Mouse (Mus musculus): ENCODE results near the gene Zpbp2.

The Zpbp2 gene

DNA sequence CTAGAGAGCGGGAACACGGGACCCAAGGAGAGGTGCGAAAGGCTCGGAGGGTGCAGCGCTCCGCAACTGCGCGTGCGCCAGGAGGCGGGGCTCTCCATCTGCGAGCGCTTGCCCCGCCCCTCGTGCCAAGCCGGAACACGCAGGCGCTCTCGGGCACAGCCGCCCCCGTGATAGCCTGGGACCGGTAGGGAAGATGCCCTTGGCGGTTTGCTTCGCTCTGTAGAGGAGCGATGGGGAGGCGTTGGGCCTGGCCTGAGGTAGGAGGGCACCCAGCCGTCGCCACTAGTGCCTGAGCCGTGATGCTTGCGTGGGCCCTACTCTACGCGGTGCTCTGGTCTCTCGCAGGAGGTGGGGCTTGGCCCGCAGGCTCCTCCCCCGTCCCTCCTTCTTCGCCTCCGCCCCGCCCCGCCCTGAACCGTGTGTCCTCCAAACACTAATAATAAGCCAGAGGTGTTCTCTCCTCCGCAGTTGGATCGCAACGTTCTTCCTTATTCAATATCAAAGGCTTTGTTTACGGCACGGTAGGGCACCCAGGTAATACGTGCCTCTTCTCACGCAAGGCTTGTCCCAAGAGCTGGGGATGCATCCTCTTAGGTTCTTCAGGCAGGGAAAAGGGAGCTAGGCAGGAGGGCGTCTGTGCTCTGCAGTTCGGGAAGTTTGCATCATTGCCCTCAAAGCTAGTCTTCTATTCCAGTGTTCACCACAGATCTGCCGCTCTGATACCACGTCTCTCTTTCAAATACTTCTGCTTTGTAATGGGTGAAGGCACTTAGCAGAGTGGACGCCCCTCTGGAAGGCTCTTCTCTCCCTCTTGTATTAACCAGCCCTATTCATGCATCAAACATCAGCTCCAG lies at the start of gene Zpbp2:
Zpbp2 (plus strand) TSS at position 123 of the 854 bp plus-strand sequence.
- peak; percentile 78 for DNase-seq (ENCODE audit: low spot score)

DNA sequence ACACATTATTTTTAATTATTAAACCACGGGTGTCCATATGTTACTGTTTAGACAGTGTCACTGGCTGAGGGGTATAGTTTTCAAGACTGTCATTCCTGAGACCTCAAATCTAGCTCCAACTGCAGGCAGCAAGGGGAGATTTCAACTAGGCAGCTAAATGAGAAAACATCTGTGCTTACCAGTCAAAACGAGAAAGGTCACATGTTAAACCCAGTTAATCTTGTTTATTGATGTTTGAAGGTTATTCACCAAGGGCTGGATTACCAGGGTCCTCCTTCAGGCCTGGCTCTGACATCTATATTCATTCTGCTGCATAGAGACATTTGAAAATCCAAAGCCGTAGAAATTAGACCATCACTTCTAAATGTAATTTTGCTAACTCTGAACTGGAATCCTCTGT lies 46.0 kb upstream of the Zpbp2 start:
- DNase-seq (ENCODE audit: low spot score) = no peak

DNA sequence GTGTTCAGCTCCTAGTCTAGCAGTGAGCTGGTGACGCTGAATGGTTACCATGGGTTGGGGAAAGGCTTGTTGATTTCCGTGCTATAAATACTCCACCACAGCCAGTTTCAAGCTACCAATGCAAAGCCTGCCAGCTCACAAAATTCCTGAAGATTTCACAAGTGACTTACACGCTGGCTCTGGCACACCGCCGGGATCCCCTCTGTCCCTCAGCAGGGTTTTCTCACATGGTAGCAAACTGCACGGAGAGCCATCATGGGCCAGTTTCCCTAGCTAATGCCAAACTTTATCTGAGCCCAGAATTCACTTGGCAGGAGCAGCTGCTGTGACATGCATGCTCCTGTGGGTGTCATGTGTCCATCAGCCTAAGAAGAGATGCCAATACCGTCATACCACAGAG lies 41.5 kb upstream of the Zpbp2 start:
- no peak for DNase-seq (ENCODE audit: low spot score)

DNA sequence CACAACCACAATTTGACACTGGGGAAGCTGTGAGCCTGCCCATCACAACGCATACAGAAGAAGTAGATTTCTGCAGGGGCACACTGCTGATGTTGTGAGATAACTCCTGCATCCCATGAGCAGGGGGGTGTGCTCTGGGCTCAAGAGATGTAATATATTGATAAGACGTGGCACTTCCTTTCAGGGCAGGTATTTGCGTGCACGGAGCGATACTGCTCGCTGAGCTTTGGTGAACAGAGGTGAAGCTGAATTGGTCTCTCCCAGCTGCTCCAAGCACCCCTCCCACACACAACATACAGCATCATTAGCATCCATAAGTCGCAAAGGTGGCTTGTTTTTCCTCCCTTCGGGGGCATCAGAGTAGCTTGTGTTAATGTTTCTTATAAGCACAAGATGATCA lies 40.8 kb upstream of the Zpbp2 start:
- no peak for DNase-seq (ENCODE audit: low spot score)

DNA sequence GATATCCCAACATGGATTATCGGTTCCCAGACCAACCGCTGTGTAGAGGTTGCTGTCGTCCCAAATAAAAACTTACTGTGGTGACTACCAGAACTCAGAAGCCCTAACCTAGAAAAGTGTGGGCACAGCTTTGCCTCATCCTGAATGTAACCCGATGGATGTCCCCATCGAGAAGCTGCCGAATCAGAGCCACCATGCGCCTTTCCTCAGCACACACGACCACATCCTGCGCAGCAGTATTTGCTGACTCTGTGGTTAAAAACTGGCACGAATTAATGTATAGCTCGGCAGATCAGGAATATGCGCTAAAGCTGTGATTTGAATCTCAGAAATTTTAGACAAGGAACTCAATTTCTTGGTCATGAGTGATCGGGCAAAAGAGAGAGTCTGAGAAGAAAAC lies 38.0 kb upstream of the Zpbp2 start:
- DNase-seq (ENCODE audit: low spot score) = no peak

DNA sequence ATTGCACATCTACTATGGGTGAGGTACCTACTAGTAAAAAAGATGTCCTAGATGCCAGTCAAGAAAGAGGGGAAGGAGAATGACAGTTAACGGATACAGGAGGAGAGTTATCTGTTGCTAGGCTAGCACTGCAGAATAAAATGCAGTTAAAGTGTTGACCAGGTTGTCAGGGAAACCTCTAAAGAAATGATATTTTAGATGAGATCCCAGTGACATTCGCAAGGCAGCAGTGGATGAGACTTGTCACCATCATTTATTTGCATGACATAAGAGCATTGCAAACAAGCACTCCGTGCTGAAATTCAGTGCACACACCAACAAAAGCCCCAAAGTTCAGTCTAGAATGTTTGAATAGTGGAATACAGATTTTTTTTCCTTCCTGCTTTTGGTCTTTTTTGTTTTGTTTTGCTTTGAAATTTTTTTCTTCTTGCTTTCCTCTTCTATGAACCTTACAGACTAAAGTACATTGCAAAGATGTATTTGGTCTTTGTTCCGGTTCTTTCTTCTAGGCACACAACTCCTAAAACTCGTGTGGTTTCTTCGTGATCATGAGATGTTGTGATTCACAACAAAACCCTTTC lies 37.5 kb upstream of the Zpbp2 start:
- no peak for DNase-seq (ENCODE audit: low spot score)

DNA sequence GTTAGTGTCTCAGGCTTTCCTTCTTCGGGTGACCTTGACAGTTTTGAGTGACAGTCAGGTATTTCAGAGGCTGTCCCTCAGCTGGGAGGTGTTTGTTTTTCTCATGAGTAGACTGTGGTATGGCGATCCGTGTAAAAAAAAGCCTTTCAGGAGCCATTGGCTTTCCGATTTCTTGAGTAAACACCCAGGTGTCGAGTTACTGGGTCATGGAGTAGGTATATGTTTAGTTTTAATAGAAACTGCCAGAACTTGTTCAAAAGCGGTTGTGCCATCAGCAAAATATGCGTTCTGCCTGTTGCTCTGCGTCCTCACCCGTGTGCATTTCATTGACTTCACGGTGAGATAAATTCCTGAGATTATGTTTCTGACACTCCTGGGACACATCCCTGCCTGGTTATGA lies 30.4 kb upstream of the Zpbp2 start:
- DNase-seq (ENCODE audit: low spot score) = no peak

DNA sequence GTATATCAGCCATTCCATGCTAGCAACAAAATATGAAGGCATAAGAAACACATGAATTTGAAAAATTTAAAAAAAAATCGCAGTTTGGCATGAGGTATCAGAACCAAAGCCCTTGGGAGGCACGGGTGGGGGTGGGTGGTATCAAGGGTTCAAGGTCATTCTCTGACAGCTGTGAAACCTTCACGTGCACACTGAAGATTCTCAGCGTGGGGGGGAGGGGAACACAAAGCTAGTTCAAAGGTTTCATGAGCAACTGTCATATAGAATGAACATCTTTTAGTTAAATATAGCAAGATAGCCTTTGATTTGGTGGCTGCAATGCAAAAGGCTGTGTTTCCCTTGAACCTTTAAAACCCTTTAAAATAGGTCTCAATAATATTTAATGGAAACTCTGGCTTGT lies 25.8 kb upstream of the Zpbp2 start:
- DNase-seq (ENCODE audit: low spot score) = no peak

DNA sequence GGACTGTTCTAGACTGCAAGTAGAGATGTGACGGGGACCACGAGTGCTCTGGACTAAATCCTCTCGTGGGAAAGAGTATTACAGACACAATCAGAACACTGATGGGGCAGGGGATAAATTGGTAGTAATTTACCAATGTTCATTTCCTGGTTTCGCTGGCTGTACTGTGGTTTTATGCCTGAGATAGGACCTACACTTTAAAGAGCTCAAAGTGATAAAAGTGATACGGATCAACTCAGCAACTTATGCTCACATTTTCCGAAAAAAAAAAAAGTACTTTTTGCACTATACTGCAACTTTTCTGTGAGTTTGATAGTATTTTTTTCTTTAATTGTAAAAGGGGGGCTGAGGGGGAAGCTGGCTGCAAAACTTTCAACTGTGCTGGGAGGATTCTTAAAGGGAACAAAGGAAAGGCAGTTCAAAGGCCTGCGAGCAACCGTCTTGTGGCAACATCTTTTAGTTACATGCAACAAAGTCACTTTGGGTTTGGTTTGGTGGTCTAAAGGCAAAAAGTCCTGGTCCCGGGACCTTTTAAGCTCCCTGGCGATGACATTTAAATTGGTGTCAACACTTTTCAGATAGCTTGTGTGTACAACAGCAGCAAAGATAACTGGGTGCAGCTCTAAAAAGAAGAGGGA lies 24.0 kb upstream of the Zpbp2 start:
- no peak for DNase-seq (ENCODE audit: low spot score)

DNA sequence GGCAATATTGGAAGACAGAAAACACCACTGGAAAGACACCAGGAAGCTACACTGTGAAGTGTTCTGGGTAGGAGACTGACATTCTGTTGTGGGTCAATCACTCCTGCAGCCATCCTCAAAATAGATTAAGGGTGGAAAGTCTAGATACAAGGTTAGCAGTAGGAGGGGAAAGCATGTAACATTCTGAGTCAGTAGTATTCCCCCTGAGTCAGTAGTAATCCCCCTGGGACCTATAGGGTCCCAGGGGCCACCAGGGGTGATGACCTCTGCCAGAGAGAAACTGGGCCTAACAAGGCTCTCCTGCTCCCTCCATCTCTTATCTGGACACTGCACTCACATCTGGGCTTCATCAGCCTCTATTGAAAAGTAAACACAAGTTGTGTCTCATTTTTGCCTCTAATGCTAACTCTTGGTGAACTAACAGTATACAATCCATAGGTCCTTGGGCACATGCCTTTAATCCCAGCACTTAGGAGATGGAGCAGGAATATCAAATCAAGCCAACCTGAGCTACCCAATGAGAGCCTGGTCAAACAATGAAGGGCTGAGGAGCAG lies 13.3 kb upstream of the Zpbp2 start:
- DNase-seq (ENCODE audit: low spot score) = no peak

DNA sequence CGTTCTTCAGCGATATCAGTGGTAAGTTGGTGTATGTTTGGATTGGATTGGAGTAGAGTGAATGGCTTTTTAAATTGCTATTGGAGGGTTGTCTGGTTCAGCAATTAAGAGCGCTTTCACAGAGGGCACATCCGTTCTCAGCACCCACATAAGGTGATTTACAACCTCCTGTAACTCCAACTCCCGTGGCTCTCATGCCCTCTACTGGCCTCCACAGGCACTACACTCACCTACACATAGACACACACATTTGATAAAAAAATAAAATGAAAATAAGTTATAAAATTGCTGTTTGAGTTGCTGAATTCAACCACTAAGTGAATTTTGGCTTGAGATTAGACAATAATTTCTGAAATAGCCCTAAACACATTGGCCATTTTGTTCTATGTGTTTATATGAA lies 10.6 kb upstream of the Zpbp2 start:
- no peak for DNase-seq (ENCODE audit: low spot score)

DNA sequence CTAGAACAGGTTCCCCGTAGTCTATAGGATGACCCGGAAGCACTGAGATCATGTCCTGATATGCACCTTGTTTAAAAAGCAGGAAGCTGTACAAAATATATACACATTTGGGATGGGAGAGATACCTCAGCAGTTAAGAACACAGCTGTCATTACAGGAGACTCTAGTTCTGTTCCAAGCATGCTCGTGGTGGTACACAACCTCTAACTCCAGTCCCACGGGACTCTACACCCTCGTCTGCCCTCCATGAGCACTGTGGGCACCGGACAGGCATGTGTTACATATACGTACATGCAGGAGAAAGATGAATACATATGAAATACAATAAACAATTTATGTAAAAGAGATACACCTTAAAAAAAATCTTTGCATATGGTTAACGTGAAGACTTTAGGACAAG lies 8.3 kb upstream of the Zpbp2 start:
- DNase-seq (ENCODE audit: low spot score) = no peak

DNA sequence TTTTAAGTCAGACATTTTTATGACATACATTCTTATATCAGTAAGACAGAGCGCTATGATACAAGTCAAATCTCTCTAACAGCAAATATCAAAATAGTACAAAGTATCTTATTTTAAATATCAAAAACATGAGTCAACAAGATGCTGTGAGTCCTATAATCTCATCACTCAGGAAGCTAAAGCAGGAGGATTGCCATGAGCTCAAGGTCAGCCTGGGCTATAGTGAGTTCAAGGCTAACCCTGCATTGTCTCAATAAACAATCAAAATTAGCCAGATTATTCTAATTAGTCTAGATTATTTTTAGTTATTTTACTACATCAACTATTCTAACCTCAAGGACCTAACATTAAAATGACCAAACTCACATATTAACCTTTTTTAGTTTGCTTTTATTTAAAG lies 7.5 kb upstream of the Zpbp2 start:
- no peak for DNase-seq (ENCODE audit: low spot score)

DNA sequence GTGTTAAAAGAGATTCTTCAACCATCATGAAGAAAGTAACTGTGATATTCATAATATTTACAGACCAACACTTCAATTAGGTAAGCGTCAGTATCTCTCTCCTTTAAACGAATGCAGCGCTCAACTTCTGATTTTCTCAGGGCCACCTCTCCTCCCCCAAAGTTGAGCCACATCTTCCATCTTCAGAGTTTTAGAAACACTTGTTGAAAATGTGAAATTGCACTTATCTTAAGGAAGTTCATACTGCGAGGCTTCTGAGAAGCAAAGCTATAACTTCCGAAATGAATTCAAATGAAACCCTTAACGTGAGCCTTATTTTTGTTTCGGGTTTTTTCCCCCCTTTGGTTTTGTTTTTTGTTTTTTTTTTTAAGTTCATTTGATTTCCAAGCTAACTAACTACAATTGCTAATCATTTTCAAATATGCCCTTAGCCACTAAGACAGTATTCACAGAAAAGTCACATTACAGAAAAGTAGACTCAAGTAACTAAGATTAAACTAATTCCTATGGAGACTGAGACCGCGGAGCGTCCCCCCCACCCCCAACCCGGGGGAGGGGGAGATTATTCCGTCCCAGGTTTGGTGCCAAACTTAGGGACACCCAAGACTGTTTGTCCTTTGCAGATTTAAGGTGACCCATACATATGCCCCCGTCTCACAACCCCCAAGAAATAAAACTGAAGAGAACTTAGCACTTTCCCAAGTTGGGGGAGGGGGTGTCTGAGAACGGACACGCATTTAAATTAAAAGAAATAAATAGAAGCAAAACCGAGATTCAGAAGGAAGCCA lies 5.8 kb upstream of the Zpbp2 start:
- DNase-seq (ENCODE audit: low spot score) = no peak

DNA sequence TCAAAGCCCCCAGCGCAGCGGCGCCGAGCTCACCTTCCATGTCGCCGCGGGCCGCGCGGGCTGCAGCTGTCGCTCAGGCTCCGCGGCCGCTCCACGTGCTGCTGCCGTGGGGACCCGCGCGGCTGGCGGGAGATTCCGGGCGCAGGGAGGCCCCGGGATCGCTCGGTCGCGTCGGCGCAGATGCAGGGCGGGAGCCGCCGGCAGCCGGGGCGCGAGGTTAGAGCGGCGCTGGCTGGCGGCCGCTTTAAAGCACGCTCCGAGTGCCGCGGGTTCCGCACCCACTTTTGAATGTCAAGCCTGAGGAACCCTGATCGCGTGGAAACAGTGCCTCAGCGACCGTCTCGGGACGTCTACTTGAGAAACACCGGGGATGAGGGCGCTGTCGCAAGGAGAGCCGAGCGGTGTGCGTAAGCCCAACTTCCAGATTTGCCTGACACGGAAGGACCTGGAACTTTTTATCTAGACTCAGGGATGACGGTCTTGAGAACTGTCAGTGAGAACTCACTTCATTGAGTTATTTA lies 5.1 kb upstream of the Zpbp2 start, which contains the start of gene Ikzf3:
Ikzf3 (minus strand) TSS at position 321 of the 521 bp plus-strand sequence.
- peak; percentile 26 for DNase-seq (ENCODE audit: low spot score)

DNA sequence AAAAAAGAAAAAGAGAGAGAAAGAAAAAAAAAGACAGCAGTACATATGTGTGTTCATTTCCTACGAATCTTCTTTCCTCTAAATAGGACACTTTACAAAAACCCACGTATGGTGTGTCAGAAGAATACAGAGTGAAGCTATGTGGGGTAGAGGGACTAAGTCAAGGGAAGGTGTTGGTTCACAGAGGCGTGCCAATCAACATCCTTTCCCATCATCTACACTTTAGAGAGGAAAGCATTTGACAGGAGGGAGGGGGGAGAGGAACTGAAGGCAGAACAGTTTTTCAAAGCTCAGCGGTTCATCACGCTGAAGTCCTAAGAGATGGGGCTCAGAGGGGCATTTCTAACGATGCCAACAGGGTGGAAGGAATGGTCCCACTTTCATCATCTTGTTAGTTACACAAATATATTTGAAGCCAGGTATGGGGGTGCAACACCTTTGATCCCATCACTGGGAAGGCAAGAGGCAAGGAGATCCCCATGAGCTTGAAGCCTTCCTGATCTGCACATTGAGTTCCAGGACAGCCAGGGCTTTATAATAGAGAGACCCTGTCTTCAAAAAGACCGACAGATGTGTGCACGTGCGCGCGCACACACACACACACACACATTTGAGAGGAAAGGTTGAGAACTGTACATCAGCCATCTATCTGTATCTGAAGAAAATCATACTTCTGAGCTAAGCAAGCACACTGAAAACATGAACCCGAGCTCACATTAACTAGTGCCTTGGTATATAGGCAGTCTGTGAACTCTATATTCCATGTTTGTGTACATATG lies 4.2 kb upstream of the Zpbp2 start:
- no peak for DNase-seq (ENCODE audit: low spot score)

DNA sequence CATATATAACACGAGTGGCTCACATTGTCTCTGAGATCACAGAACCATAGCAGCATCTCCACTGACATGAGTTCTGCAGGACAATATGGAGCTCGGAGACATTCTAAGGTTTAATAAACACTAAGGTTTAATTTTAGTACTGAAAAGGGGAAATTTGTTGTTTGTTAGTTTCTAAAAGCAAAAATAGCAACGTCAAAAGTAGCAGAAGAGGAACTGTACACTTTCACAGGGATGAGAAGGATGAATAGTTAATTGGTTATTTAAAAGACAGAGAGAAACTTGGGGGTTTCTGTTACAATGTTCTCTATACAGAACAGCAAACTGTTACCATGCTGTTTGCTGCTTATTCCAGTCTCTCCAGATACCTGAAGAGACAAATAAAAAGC lies 3.6 kb upstream of the Zpbp2 start:
- no peak for DNase-seq (ENCODE audit: low spot score)

DNA sequence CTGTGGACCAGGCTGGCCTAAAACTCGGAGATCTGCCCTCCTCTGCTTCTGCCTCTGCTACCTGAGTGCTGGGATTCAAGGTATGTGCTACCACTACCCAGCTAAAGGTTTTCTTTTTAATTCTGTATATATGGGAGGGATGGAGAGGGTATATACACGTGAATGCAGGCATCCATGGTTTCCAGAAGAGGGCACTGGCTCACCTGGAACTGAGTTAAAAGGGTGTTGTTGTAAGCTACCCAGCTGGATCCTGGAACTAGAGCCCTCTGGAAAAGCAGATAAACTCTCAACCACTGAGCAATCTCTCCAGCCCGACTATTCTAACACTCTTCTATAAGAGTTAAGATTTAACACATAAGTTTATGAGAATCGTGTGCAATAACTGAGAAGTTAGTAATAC lies 1.5 kb upstream of the Zpbp2 start:
- no peak for DNase-seq (ENCODE audit: low spot score)

DNA sequence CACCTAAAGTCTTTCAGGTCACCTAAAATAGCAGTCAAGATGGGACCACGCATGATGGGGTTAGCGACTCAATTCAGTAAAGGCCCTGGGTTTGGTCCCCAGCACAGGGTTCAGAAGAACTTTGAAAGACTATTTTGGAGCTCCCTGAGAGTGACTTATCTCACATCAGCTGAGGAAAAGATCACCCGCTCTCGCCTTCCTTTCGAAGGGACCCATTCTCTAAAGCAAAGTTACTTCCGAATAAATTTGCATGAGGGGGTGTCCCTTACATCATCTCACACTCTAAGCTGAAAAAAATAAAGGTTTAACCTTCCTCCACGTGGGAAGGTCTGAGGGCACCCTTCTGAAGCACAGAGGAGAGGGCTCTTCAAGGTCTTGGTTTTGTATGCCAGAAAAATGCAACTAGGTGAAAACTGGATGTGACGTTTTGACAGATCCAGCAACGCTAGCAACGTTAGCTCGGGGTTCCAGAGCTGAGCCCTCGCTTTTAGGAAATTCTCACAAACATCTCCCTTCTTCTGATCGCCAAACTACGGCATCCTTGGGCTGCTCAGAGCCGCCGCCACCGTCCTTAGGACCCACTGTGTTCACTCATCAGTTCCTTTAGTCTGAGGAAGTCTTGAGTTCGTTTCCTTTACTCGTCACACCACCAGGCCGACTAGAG lies 454 bp upstream of the Zpbp2 start:
- DNase-seq (ENCODE audit: low spot score) = no peak

DNA sequence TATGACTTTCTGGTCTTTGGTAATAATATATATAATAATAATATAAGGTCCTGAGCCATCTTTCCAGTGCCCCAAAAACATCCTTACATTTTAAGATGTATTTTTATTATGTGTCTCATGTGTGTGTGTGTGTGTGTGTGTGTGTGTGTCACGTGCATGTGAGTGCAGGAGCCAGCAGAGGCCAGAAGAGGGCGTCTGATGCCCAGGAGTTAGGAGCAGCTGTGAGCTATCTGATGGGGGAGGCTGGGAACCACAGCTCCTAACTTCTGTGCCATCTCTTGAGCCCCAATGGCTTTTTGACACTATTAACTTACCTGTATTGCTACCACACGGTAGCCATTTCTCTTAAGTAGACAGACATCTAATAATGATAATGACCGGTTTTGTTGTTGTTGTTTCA lies 3.1 kb downstream of the Zpbp2 start:
- DNase-seq (ENCODE audit: low spot score) = no peak

Measured in ovary, postnatal 10 days (tissue).